7 mouse cellular contexts compared by ENCODE assay signal in the genomic region with DNA sequence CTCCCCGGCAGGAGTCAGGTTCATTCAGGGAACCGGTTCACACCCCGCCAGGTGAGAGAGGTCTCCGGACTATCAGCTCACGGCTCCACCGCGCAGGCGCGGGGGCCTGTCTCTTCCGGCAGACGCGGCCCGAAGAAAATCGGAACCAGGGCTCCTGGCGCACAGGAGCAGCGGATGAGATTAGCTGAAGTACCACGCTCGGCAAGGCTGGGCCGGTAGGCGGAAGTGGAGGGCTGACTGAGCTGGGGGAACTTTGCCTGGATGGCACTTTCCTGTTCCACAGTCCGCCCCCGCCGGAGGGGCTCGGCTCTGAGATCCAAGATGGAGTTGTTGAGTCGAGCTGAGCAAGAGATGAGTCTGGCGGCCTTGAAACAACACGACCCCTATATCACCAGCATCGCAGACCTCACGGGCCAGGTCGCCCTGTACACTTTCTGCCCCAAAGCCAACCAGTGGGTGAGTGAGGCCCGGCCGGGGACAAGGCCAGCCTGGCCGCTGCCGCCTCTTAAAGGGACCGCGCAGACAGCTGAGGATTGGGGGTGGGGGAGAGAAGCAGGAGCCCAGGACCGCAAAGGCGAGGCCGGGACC. TPM values are rescaled to one million over a fixed set of nuclear protein-coding genes. Genes with fewer than 3 reads are reported as not detected.
DNase-seq lines count a peak whose midpoint lies in the region; ATAC-seq lines count a peak whose summit lies in the region.

A gene (plus strand): TSS at position 175 of the 588 bp plus-strand sequence.

- peak; percentile 95 for DNase-seq in adrenal gland, adult 8-10 months
- DNase-seq in embryo, embryonic 9.5 days (ENCODE audit: extremely low spot score), result peak; percentile 96
- DNase-seq in gastrocnemius, postnatal 4 days (ENCODE audit: low spot score in 2 of 2), result peak; percentile 87 to 94
- DNase-seq in left cerebral cortex, postnatal 36 days (ENCODE audit: low spot score in 2 of 2), result peak; percentile 96 to 97
- DNase-seq in midbrain, embryonic 11.5 days (ENCODE audit: low spot score, missing footprints), result peak; percentile 99
- peak; percentile 93 for DNase-seq in skeletal muscle tissue, adult 2 months (ENCODE audit: low read depth, low spot score)

- H3K9me3 ChIP-seq in intestine, embryonic 16.5 days (ENCODE audit: control insufficient read depth, low read length), result no peaks in the 10 kb centered on the region
- H3K9me3 ChIP-seq in midbrain, embryonic 11.5 days (ENCODE audit: control insufficient read depth, low read length), result no peaks in the 10 kb centered on the region

- H3K9ac ChIP-seq in intestine, embryonic 16.5 days (ENCODE audit: low read depth, low read length), result peak within 1 kb of the TSS; percentile 88
- H3K9ac ChIP-seq in midbrain, embryonic 11.5 days (ENCODE audit: low read length), result peak within 1 kb of the TSS; percentile 90

- peaks cover 4% of the 10 kb centered on the region; the same call in 1 of the 2 replicates for H3K36me3 ChIP-seq in intestine, embryonic 16.5 days (ENCODE audit: control insufficient read depth, insufficient read depth, low read length)
- no peaks in the 10 kb centered on the region for H3K36me3 ChIP-seq in midbrain, embryonic 11.5 days (ENCODE audit: control insufficient read depth, insufficient read depth, low read length)

- H3K4me1 ChIP-seq in intestine, embryonic 16.5 days (ENCODE audit: control insufficient read depth, insufficient read depth, low read length), result peaks cover 8% of the 10 kb centered on the region
- H3K4me1 ChIP-seq in midbrain, embryonic 11.5 days (ENCODE audit: control insufficient read depth, insufficient read depth, low read length), result peaks cover 4% of the 10 kb centered on the region; the same call in 1 of the 2 replicates

- H3K4me3 ChIP-seq in intestine, embryonic 16.5 days (ENCODE audit: low read length), result peak within 1 kb of the TSS; percentile 93
- peak within 1 kb of the TSS; percentile 82 for H3K4me3 ChIP-seq in midbrain, embryonic 11.5 days (ENCODE audit: low read depth, low read length)

- peak within 1 kb of the TSS; percentile 70 for H3K4me2 ChIP-seq in intestine, embryonic 16.5 days (ENCODE audit: low read depth, low read length)
- H3K4me2 ChIP-seq in midbrain, embryonic 11.5 days, result peak within 1 kb of the TSS; percentile 67

- no peaks in the 10 kb centered on the region for H3K27me3 ChIP-seq in intestine, embryonic 16.5 days (replicated peaks; ENCODE audit: control insufficient read depth, insufficient read depth, low read length)
- no peaks in the 10 kb centered on the region for H3K27me3 ChIP-seq in midbrain, embryonic 11.5 days (ENCODE audit: control insufficient read depth, insufficient read depth, low read length)

- under 1% methylated on average over 39 of the region's 39 CpGs for WGBS in intestine, embryonic 16.5 days
- WGBS in midbrain, embryonic 11.5 days, result under 1% methylated on average over 39 of the region's 39 CpGs

- ATAC-seq in intestine, embryonic 16.5 days, result peak; percentile 100
- ATAC-seq in midbrain, embryonic 11.5 days (ENCODE audit: low FRiP score), result peak; percentile 99

- peak within 1 kb of the TSS; percentile 88 for H3K27ac ChIP-seq in intestine, embryonic 16.5 days (ENCODE audit: low read length)
- peak within 1 kb of the TSS; percentile 75; the same call in 1 of the 2 replicates for H3K27ac ChIP-seq in midbrain, embryonic 11.5 days (ENCODE audit: low read depth, low read length)

- intact Hi-C loops in left cerebral cortex, postnatal 36 days (cut with DNase I), result loop anchor here (1.0 kb wide), 1 partner anchor 70 kb away; no protein-coding TSS in a partner anchor

RNA-seq across cellular contexts. Expression of the gene that starts here (rescaled TPM):
- total RNA-seq in adrenal gland, adult 8-10 months (2022), result 10 to 100 TPM; 24.0 to 37.6 (median 28.3) TPM
- total RNA-seq in gastrocnemius, postnatal 4 days (2021), result 10 to 100 TPM; 16.6 to 18.2 TPM
- polyA plus RNA-seq in intestine, embryonic 16.5 days (2015; fragmentation: Nextera tagmentation; extraction: Ambion mirVana), result 17.7 and 18.6 TPM in 2 replicates
- total RNA-seq in left cerebral cortex, postnatal 36 days (2021), result 10 to 100 TPM; 18.0 to 20.8 TPM
- 25.2 and 25.3 TPM in 2 replicates for polyA plus RNA-seq in midbrain, embryonic 11.5 days (2014; fragmentation: Nextera tagmentation; extraction: Ambion mirVana)

Comparison
In these comparisons a context has a peak if more than half of its experiments do, and no peak if none do; other contexts are left out.
1. Peak in every context shown above with its lines: DNase-seq, ATAC-seq, H3K4me3 ChIP-seq and H3K27ac ChIP-seq.